Mouse (Mus musculus): Measurements from ENCODE around the gene Slco3a1.

Slco3a1 gene

GRCm38 (mm10) chr7:74554608-74555311, at the start of gene Slco3a1:
Gene Slco3a1 (minus strand): TSS chr7:74554780.
- peak; percentile 61 for DNase-seq (ENCODE audit: low spot score)

DNA sequence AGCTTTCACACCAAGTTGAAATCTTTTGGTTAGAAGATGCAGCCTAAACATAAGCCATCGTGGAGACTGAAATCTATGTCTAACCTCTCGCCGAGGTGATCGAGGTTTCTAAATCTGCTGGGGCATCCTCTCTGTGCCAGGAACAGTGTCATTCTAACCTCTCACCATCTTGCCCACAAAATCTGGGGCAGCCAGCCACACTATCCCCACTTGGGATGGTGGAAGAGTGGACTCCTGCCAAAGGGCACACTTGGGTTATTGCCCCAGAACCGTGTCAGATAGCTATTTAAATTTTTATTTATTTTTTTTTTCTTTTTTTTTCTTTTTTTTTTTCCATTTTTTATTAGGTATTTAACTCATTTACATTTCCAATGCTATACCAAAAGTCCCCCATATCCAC, 46.4 kb upstream of the Slco3a1 start:
- DNase-seq (ENCODE audit: low spot score), result no peak

DNA sequence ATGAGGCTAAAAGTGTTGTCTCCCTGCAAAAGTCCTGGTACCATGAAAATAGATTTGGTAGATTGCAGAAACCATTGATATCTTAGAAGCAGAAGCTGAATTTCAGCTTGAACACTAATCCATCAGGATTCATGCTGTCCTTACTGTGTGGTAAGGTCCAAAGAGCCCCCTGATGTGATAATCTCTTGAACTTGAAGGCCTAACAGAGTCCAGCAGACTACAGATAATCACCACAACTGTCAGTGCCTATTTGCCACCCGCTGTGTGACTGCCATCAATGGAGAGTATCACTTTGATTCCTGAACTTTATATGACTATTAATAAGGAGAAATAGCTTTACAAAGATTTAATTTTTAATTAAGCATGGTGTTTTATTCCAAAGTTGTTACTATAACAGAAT, 24.8 kb upstream of the Slco3a1 start:
- DNase-seq (ENCODE audit: low spot score), result no peak

- no peak for DNase-seq (ENCODE audit: low spot score)
Observed at GRCm38 (mm10) chr7:74575678-74576077, 21.1 kb upstream of the Slco3a1 start.

- DNase-seq (ENCODE audit: low spot score), result peak; percentile 25
Observed at GRCm38 (mm10) chr7:74555416-74555815, 836 bp upstream of the Slco3a1 start.

DNA sequence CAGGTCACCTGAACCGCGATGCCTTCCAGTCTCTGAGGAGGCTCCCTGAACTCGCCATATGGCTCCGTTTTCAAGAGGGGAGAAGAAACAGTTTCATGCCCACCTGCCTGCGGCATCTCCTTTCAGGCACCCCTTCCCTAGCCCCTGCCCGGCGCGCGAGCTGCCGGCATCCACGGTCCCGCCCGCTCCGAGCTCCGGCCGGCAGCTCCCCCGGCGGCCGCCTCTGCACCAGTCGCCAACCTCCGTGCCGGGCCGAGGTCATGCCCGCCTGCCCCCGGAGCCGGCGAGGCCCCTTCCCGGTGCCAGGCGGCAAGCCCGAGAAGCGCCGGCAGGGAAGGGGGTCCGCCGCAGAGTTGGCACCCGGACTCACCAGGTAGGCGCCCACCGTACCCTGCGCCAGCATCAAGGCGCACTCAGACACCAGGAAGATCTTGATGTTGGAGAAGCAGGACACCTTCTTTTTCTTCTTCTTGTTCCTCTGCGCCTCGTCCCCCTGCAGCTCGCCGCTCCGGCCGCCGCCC, 479 bp downstream of the Slco3a1 start:
- peak; percentile 33 for DNase-seq (ENCODE audit: low spot score)

GRCm38 (mm10) chr7:74553111-74553650, 1.4 kb downstream of the Slco3a1 start:
- DNase-seq (ENCODE audit: low spot score), result no peak

- DNase-seq (ENCODE audit: low spot score), result no peak
Observed at GRCm38 (mm10) chr7:74552546-74552945, 2.0 kb downstream of the Slco3a1 start.

DNA sequence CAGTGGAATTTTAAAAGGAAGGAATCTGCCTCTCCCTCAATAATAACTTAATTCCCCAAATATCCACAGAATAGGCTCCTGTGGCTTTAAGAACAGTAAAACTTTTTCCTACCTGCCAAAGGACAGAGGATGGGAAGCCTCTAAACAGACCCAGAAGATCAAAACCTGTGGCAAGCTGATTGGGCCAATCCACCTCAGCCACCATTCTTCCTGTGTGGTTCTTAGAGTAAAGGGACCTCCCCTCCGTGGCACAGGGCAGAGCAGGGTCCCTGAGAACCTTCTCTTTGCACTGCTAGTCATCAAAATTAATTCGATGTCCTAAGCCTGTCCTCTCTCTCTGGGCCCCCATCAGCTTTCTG, 2.6 kb downstream of the Slco3a1 start:
- DNase-seq (ENCODE audit: low spot score), result no peak

GRCm38 (mm10) chr7:74551338-74551999, 3.1 kb downstream of the Slco3a1 start:
- DNase-seq (ENCODE audit: low spot score), result no peak

DNA sequence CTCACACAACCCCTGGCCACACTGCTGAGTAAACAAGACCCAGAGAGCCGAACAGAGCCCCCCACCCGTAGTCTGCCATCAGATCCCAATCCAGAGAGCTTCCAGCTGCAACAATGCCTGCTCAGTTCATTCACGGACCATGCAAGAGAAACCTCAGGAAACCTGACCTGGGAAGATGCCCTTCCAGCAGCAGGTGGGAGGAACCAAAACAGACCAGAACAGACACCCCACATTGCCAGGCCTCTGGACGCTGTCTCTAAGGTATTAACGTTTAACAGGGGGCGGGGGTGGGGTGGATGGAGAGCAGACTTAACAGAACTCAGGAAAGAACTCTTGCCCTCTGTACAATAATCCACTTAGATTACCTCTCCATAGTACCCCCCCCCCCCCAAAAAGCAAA, 4.9 kb downstream of the Slco3a1 start:
- DNase-seq (ENCODE audit: low spot score), result no peak

DNA sequence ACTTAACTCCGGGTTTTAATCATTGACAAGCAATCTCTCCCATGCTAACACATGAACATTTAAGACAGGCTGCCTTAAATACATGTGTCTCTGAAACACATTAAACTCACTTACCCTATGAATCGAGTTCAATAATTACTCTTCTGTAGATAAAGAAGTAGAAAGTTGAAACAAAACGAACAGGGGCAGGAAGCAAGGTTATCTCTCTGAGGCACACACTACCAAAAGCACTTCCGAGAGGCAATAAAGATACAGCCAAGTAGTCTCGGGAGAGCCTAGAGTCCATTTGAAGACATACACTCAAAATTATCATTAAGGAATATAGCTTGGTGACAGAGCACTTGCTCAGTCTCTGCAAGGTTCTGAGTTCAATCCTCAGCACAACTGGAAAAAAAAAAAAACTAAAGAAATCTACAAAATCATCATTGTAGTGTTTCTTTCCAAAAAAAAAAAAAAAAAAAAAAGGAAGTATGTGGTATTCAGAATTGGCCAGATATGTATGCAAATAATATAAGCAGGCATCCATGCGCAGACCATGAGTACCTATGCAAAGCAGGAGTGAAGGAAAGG, 5.5 kb downstream of the Slco3a1 start:
- no peak for DNase-seq (ENCODE audit: low spot score)

GRCm38 (mm10) chr7:74546691-74547090, 7.9 kb downstream of the Slco3a1 start:
- no peak for DNase-seq (ENCODE audit: low spot score)

DNA sequence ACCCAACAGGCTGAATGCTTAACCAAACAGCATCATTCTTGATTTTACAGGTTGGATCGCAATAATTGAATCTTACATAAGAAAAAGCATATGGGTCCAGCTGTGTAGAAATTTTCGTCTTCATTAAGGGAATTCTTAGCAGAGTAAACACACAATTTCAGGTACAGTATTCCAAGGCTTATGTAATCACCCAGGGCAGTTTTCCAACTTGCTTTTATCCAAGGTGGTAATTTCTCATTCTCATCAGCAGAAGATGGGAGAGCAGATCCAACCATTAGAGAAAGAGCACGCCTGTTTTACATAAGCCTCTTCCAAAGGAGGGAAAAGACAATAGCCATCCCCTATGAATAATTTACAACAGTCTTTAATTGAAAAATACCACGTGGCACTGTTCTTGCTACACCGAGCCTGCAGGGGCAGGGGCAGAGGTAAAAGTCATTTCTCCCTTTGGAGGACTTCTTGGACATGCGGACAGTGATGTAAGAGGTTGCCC, 9.0 kb downstream of the Slco3a1 start:
- DNase-seq (ENCODE audit: low spot score), result no peak

- no peak for DNase-seq (ENCODE audit: low spot score)
Observed at GRCm38 (mm10) chr7:74544306-74544705, 10.3 kb downstream of the Slco3a1 start.

DNA sequence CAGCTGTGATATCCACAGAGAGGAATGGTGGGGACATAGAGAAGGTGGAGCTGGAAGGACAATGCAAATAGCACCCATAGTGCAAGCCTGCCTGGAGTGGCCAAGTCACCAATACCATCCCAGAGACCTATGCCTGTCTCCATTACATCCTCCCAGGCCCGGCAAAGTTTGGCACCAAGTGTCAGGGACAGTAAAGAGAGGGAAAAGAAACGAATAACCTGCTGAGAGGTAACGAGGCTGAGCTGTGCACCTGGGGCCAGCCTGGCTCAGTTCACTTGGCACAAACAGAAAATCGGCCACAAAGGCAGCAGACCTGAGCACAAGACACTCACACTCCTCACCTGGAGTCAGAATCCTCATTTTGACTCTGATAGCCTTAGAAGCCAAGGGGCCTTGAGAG, 12.6 kb downstream of the Slco3a1 start:
- no peak for DNase-seq (ENCODE audit: low spot score)

GRCm38 (mm10) chr7:74540933-74541725, 13.5 kb downstream of the Slco3a1 start:
- no peak for DNase-seq (ENCODE audit: low spot score)

DNA sequence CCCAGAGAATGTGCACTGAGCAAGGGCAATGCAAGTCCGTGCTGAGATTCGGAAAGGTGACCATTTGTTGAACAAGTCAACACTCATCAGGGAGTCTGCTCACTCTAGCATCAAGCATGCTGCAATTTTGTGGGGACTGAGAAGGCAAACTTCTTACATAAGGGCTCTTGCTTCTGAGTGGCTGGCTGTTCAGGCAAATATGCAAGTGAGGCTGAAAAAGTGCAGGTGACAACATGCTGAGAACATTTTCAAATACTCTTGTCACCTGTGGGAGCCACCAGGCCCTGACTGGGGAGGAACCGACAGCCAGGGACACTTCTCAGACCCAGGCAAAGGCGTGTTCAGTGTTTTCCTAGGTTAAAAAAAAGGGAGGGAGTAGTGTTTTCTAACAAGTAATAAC, 18.4 kb downstream of the Slco3a1 start:
- no peak for DNase-seq (ENCODE audit: low spot score)

DNA sequence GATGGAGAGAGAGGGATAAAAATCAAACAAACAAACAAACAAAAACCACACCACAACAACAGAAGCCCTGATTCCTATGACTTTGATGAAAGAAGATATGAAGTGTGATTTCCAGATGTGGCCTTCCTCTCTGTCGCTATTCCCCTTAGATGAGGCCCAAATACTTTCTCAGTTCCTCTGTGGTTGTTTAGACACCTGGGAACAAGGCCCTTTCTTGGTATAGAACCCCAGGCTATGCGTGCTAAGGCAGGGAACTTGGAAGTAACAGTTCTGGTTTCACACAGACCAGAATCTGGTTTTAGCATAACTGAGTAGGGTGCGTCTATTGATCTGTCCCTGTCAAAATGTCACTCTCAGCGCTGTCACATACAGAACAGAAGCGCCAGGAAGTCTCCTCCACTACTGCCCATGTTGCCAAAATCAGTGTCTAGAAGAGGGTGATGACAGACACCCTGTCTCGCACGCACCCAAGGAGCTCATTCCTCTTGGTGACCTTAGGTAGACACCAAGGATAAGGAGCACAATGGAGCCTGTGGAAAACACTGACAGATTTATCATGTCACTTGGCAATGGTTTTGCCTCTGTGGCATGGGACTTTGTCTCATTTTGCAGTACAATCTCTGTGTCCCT, 23.0 kb downstream of the Slco3a1 start:
- DNase-seq (ENCODE audit: low spot score), result no peak

DNA sequence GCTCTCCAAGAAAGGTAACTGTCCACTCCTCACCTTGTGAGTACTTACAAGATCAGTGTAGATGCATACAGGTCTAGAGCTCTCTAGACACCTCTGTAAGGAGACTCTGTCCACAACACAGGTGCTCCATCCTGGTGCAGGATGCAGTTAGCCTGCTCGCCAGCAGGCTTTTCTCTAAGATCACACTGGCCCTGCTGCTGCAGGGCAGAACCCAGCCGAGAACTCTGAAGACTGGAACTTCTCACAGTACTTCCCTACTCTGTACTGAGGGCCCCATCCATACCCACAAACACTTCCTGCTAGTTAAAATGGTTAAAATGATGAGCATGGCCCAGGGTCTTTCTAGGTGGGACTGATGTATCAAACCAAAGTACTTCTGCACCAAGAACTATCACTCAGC, 24.7 kb downstream of the Slco3a1 start:
- DNase-seq (ENCODE audit: low spot score), result no peak

DNA sequence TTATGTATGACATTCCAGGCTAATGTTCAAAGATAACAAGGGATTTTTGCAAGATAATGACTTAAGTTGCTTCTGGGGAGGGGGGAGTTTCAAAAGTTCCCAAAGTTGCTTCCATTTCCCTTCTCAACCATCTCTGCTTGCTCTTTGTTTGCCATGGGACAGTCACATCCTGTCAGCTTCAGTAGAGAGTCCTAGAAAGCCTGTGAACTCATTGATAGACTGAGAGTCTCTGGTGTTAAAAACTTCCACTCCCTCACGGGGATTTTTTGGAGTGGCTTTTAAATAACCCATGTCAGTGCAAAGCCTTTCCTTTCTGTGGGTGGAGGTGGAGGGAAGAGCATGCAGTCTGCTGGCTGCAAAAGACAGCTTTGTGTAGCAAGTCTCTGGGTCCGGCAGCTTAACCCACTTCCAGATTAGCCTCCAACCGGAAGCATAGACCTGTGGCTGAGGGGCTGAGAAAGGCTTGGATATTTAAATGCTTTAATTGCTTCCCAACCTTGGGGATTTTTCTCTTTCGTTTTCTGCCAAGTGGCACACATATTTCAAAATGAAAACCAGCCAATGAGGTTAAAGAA, 25.3 kb downstream of the Slco3a1 start:
- DNase-seq (ENCODE audit: low spot score), result no peak
